Mouse (Mus musculus) embryonic stem cell, embryonic (primary cell): Measurements from ENCODE around the gene Fmn2.

Experiments
- CTCF ChIA-PET, 4 experiments: fragments of 300-600 bp in 2 of 4; fragments of 350-600 bp in 2 of 4; sonication (Branson Sonifier 250); formaldehyde crosslinking; loops; one replicate each; lab custom pipeline; 2022; ENCODE audit warnings: inconsistent platforms in 2 of 4; lab: Charles Lee
- POLR2A ChIA-PET, 4 experiments: fragments of 300-600 bp in 2 of 4; fragments of 350-600 bp in 2 of 4; sonication (Branson Sonifier 250); formaldehyde crosslinking; loops; one replicate each; lab custom pipeline; 2022; ENCODE audit warnings: antibody characterized with exemption in 4 of 4, inconsistent platforms in 1 of 4; lab: Charles Lee

The Fmn2 gene

DNA sequence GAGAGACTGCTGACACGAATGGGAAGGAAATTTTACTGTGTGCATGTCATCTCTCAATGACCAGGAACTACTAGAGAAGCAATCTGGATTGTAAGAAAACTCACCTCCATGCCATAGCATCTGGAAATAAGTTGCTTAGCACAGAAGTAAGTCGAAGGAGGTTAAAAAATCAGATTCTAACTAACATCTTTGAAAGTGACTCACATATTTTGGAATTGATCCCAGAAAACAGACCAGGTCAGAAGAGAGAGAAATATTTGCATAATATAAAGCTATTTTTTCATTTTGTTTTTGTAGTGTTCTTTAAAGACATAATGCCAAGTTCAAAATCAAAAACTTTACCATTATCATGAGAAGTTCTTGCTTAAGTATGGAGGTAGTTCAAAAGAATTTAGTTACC is 187.7 kb downstream of the Fmn2 start:
- ChIA-PET CTCF (no interaction called here), POLR2A (no interaction called here)

DNA sequence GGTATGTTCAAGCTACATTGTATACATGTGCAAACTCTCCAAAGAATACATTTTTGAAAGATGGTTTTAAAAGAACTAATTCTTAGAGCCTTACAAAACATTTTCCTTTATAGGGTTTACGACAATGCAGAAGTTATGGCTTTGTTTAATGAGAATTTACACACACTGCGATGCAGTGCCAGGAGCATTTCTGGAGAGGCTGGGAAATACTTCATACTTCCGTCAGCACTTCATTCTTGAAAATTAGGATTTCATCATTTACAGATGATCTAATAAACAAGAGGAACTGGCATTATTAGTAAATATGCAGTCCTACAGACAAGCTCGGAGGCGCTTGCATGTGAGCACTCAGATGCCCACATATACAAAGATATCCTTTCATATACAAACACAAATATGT is 199.2 kb downstream of the Fmn2 start:
- CTCF ChIA-PET: no interaction called here
- POLR2A ChIA-PET: no interaction called here

GRCm38 (mm10) chr1:174701835-174702234 is 200.2 kb downstream of the Fmn2 start:
- ChIA-PET POLR2A (no interaction called here), CTCF (no interaction called here)

GRCm38 (mm10) chr1:174703909-174704308 is 202.3 kb downstream of the Fmn2 start:
- POLR2A ChIA-PET: no interaction called here

DNA sequence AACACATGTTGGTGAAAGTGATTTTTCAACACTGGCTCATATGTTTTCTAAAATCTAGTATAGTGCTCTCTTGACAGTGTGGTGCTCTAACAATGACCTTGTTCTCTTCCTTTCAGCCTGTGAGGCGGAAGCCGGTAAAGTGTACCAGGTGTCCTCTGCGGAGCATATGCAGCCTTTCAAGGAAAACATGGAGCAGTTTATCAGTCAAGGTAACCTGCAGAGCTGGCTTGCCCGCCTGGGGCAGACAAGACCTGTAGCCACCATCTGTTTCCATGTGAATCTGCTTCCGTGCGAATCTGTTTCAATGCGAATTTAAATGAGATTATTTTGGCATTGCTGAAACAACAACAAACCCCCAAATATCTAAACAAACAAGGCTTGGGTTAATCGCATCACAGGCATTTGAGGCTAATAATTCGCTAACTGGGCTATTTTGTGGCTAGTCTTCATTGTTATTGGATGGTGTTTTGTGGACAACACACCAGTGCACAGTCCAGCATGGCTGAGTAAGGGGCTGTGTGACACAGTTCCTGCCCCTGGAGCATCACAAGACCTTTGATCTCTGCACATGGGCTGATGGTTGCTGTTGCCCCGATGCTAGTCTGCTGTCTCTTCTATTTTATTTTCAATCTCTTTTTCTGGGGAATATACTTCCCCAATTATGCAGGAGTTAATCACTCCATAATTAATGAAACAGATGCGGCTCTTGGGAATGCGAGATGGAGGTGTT is 218.3 kb downstream of the Fmn2 start:
- CTCF ChIA-PET: no interaction called here

More at GRCm38 (mm10) chr1:174703909-174704308, 202.3 kb downstream of the Fmn2 start:
- CTCF ChIA-PET: no interaction called here

DNA sequence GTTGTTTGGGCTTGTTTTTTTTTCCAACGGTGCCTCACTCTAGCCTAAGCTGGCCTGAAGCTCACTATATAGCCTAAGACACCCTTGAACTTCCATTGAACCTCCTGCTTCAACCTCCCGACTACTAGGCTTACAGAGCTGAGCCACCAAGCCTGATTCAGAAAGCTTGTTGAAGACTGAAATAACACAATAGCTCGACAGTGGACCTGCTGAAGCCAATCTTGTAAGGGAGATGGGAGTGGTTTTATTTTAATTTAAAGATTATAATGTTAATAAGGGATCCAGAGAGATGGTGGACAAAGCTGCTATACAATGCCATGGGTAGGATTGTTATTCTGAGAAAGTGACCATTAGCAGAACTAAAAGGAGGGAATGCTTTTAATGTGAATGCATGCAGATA is 227.1 kb downstream of the Fmn2 start:
- CTCF ChIA-PET: interaction anchor here in 2 of 4 experiments (0.5 to 0.7 kb wide), 2 partner anchors 19 to 1215 kb away, joined by 3 read pairs; no protein-coding TSS in a partner anchor
- POLR2A ChIA-PET: interaction anchor here in 2 of 4 experiments (0.6 to 1.0 kb wide), 2 partner anchors 14 to 1216 kb away, joined by 3 to 4 read pairs; no protein-coding TSS in a partner anchor

More for the DNA sequence above, 218.3 kb downstream of the Fmn2 start:
- POLR2A ChIA-PET: interaction anchor here in 1 of 4 experiments (0.6 kb wide), 1 partner anchor 951 kb away, joined by 3 read pairs; no protein-coding TSS in a partner anchor

- CTCF ChIA-PET: no interaction called here
- POLR2A ChIA-PET: no interaction called here
Measured at GRCm38 (mm10) chr1:174732715-174733114, 231.1 kb downstream of the Fmn2 start.

DNA sequence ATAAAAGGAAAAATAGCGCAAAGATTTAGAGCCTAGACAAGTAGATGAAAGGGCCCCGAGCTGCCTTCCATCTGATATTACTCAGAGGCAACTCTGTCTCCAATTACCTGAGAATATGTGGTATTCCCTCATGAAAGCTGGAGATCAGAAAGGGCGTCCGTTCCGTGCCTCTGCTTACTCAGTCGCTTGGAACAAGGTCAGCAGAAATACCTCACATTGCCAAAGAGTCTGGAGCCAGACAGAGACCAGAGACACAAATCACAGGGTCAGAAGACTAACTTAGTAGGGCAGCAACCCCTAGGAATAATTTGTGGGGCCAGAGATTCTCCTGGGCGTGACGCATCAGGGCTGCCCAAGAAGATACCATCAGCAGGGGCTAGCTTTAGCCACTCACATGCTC is 237.3 kb downstream of the Fmn2 start:
- CTCF ChIA-PET: no interaction called here
- POLR2A ChIA-PET: no interaction called here

DNA sequence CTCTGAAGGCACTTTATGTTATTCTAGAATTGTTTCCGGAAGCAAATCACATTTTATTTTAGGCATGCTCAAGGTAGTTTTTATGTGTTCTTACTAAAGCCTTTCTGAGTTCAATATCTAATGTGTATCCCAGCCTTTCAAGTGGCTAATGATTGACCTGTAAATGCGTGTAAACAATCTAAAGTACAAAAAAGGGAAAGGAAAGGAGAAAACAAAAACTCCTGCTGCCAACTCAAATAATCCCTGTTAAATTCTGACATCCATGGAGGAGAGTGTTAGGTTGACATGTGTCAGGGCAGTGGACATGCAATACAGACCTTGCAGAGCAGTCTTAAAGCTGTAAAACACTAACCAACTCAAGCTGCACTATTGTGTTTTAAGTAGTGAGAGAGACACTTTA is 241.0 kb downstream of the Fmn2 start:
- ChIA-PET CTCF (no interaction called here), POLR2A (no interaction called here)

DNA sequence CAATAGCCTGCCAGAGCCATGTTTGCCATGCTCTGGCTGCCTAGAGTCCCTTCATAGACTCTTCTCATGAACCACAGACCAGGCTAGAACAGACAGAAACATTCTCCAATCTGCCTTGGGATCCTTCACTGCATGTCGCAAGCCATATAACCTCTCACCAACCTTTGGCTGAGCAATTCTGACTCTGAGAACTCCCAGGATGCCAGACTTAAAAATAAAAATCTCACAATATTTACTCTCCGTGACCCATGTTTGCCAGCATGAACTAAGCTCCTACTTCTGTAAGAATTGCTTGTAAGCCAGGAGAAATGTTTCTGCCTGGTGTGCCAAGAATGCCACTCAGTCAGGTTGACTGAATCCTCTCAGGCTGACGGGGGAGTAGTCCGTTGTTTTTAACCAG is 246.9 kb downstream of the Fmn2 start:
- ChIA-PET POLR2A (no interaction called here), CTCF (no interaction called here)

- CTCF ChIA-PET: no interaction called here
Measured at GRCm38 (mm10) chr1:174750893-174751461, 249.4 kb downstream of the Fmn2 start.

GRCm38 (mm10) chr1:174759354-174759753 is 257.7 kb downstream of the Fmn2 start:
- ChIA-PET POLR2A (no interaction called here), CTCF (no interaction called here)

More at GRCm38 (mm10) chr1:174750893-174751461, 249.4 kb downstream of the Fmn2 start:
- POLR2A ChIA-PET: interaction anchor here in 1 of 4 experiments (0.6 kb wide), 1 partner anchor 14 kb away, joined by 3 read pairs; no protein-coding TSS in a partner anchor

DNA sequence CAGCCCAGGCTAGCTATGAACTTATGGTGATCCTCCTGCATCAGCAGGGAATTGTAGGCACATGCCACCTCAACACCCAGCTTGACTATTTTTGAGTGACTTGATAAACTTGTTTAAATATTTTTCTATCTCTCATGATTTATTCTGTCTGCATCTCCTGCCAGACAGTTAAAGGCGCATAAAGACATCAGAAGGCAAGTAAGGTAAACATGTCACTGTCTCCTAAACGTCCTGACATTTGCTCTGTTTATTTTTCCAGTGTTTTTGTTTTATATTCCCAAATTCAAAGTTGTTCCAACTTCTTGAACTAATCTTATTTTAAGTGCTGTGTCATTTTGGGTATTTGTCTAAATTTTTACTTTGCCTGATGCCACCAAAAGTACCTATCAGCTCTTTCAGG is 264.1 kb downstream of the Fmn2 start:
- ChIA-PET CTCF (interaction anchor here in 2 of 4 experiments (0.5 to 0.6 kb wide), 3 partner anchors 11 to 354 kb away, joined by 3 to 4 read pairs (median 4); no protein-coding TSS in a partner anchor), POLR2A (no interaction called here)

DNA sequence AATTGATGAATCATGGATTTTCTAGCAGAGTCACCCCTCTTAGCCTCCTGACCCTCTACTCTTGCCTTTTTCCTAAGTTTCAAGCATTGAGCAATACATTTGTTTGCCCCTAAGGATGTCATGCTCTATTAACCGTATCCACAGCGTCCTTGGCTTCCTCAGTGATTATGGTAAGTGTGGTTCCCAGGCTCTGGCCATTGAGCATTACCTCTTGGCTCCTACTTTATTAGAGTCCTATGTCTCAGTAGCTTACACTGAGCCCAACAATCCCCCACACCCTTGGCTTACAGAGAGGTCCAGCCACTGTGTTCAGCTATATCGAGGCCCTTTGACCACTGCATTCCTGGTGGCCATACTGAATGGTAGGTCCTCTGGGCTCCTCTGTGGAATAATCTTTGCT is 265.2 kb downstream of the Fmn2 start:
- ChIA-PET CTCF (interaction anchor here in 1 of 4 experiments (0.6 kb wide), 1 partner anchor 1149 kb away, joined by 3 read pairs; no protein-coding TSS in a partner anchor), POLR2A (no interaction called here)

DNA sequence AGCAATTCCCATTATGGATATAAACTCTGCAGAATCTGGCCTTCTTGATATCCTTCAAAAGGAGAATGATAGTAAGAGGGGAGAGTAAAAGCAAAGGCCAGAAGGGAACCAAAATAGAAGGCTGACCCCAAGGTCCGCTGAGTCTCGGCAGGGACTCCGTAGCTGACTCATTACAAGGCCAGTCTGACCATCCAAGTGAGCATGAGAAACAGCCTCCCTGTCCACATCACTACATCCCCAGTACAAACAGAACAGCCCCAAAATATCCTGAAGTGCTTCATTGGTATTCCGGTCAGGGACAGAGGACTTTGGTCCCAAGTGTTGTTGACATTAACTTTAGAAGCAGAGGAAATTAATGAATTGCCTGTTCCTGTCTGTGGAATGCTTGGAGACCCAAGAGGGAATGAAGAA is 270.3 kb downstream of the Fmn2 start:
- POLR2A ChIA-PET: interaction anchor here in 1 of 4 experiments (0.7 kb wide), 1 partner anchor 336 kb away, joined by 6 read pairs; no protein-coding TSS in a partner anchor
- CTCF ChIA-PET: interaction anchor here in 1 of 4 experiments (0.7 kb wide), 1 partner anchor 25 kb away, joined by 3 read pairs; no protein-coding TSS in a partner anchor

DNA sequence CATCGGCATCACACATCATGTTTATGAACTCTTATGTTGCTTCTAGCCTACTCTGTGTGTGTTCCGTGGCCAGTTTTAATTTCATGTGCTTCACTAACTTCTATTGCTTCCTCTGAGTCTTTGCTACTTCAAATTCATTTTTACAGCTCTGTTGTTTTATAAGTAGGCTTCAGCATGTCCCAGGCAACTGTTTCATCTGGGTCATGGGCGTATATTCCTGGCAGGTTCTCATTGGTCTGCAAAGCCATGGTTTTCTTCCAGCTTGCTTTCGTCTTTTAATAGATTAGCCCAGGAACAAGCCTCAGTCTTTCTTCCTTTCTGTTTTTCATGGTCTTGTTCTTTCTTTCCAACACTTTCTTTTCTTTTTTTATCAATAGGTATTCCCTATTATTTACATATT is 279.4 kb downstream of the Fmn2 start:
- CTCF ChIA-PET: no interaction called here

DNA sequence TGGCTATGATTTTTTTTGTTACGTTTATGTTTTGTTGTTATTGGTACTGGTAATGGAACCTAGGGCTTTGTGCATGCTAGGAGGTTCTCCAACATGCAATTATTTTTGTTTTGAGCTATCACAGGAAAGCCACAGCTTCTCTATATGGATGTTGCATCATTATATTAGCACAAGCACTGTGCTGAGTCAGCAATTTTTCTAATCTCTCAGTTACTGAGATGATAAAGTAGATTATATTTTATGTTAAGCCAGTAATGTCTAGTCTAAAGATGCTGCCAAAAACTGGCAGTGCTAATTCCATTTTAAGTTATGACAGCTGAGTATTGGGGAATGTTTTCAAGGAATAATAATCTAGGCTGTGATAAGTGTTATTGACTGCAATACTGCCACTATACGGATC is 287.0 kb downstream of the Fmn2 start:
- CTCF ChIA-PET: no interaction called here
- POLR2A ChIA-PET: no interaction called here

More for the DNA sequence above, 279.4 kb downstream of the Fmn2 start:
- POLR2A ChIA-PET: no interaction called here

- ChIA-PET POLR2A (interaction anchor here in 3 of 4 experiments (0.5 to 0.7 kb wide), 3 partner anchors 12 to 263 kb away, joined by 3 read pairs; no protein-coding TSS in a partner anchor), CTCF (no interaction called here)
Measured at GRCm38 (mm10) chr1:174811846-174812245, 310.2 kb downstream of the Fmn2 start.

DNA sequence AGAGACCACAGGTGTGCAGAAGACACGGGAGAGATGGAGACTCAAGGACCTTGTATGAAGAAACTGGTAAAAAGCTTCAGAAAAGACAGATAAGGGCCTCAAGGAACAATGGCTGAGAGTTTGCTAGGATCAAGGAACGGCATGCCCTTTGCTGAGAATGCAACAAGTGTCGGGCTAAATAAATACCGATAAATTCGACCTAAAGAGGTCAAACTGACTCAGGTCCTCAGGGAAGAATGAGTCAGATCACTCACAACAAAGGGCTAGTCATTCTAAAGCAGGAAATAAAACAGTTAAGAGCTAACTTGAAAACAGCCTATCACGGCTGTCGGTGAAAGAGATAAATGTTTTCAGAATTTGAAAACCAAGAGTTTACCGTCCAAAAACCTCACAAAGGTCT is 324.9 kb downstream of the Fmn2 start:
- CTCF ChIA-PET: no interaction called here
- POLR2A ChIA-PET: interaction anchor here in 1 of 4 experiments (1.6 kb wide), 1 partner anchor 10 kb away, joined by 5 read pairs; no protein-coding TSS in a partner anchor

- CTCF ChIA-PET: interaction anchor here in 1 of 4 experiments (0.5 kb wide), 1 partner anchor 244 kb away, joined by 3 read pairs; no protein-coding TSS in a partner anchor
- POLR2A ChIA-PET: interaction anchor here in 1 of 4 experiments (0.6 to 1.6 kb wide), 2 partner anchors 10 to 19 kb away, joined by 4 to 5 read pairs; no protein-coding TSS in a partner anchor
Measured at GRCm38 (mm10) chr1:174836861-174837260, 335.2 kb downstream of the Fmn2 start.
